Mouse (Mus musculus) ES-Bruce4 (cell line): ENCODE measurements at regions not wholly inside any gene's neighbourhood (a gene's known extent, or its start where the extent isn't known, plus 50 kb on each side); places are given as distances from the start of the nearest gene placed in this dataset.

Experiments
- H3K27ac ChIP-seq: 2 replicates; pipeline ENCODE4 v1.5.1; 2012; ENCODE audit warnings: low read length, inconsistent platforms; ENCODE audit not compliant: insufficient read depth
- H3K27me3 ChIP-seq: 2 replicates; pipeline ENCODE4 v1.6.1; 2012; ENCODE audit warnings: mild to moderate bottlenecking, low read length, inconsistent platforms; ENCODE audit not compliant: control insufficient read depth, poor library complexity, insufficient read depth, severe bottlenecking
- H3K36me3 ChIP-seq: 2 replicates; pipeline ENCODE4 v1.6.1; 2012; ENCODE audit warnings: inconsistent platforms, mild to moderate bottlenecking, low read length, moderate library complexity; ENCODE audit not compliant: control insufficient read depth, poor library complexity, insufficient read depth, severe bottlenecking
- H3K4me1 ChIP-seq: one replicate; pipeline ENCODE4 v1.8.1; 2011; ENCODE audit warnings: low read length; ENCODE audit not compliant: control insufficient read depth, insufficient read depth
- H3K4me3 ChIP-seq: 2 replicates; pipeline ENCODE4 v1.5.1; 2011; ENCODE audit warnings: low read depth, mild to moderate bottlenecking, low read length
- H3K9ac ChIP-seq: 2 replicates; pipeline ENCODE4 v1.6.1; 2012; ENCODE audit warnings: low read depth, mild to moderate bottlenecking, inconsistent platforms; ENCODE audit not compliant: poor library complexity, severe bottlenecking
- H3K9me3 ChIP-seq: replicated peaks from 2 replicates; pipeline ENCODE4 v1.6.1; 2012; ENCODE audit warnings: mild to moderate bottlenecking, low read length, inconsistent platforms; ENCODE audit not compliant: control insufficient read depth, poor library complexity, insufficient read depth, severe bottlenecking
- CTCF ChIP-seq: IDR thresholded peaks from one replicate; pipeline ENCODE4 v1.8.1; 2011; ENCODE audit warnings: low read depth, low read length
- EP300 ChIP-seq: IDR thresholded peaks from 2 replicates; pipeline ENCODE4 v1.6.1; 2011; ENCODE audit warnings: low read depth, low read length; ENCODE audit not compliant: insufficient read depth
- POLR2A ChIP-seq: IDR thresholded peaks from one replicate; pipeline ENCODE4 v1.8.1; 2011; ENCODE audit warnings: low read length; ENCODE audit not compliant: insufficient read depth

GRCm38 (mm10) chr8:118042253-118042860 lies 240.6 kb upstream of the Mphosph6 start:
- Histone ChIP-seq H3K27ac (no peak overlapping the region), H3K4me3 (no peak overlapping the region)
- TF ChIP-seq CTCF: no peak
- TF ChIP-seq POLR2A: no peak
- no peak for TF ChIP-seq EP300

GRCm38 (mm10) chr8:118041253-118041652 lies 239.5 kb upstream of the Mphosph6 start:
- Histone ChIP-seq H3K4me1 (no peaks in the 10 kb centered on the region), H3K36me3 (no peaks in the 10 kb centered on the region), H3K27ac (no peak overlapping the region), H3K9me3 (peaks cover 13% of the 10 kb centered on the region), H3K4me3 (no peak overlapping the region), H3K27me3 (no peaks in the 10 kb centered on the region), H3K9ac (no peak overlapping the region)
- no peak for TF ChIP-seq EP300

More at GRCm38 (mm10) chr8:118042253-118042860, 240.6 kb upstream of the Mphosph6 start:
- Histone ChIP-seq H3K9ac (no peak overlapping the region), H3K27me3 (no peaks in the 10 kb centered on the region), H3K9me3 (peaks cover 13% of the 10 kb centered on the region), H3K4me1 (no peaks in the 10 kb centered on the region), H3K36me3 (no peaks in the 10 kb centered on the region)

GRCm38 (mm10) chr8:118037801-118038200 lies 236.1 kb upstream of the Mphosph6 start:
- Histone ChIP-seq H3K9ac (no peak overlapping the region), H3K4me1 (no peaks in the 10 kb centered on the region), H3K9me3 (peaks cover 2% of the 10 kb centered on the region; the same call in 1 of the 2 replicates), H3K27ac (no peak overlapping the region), H3K27me3 (no peaks in the 10 kb centered on the region), H3K4me3 (no peak overlapping the region), H3K36me3 (no peaks in the 10 kb centered on the region)
- TF ChIP-seq POLR2A (no peak), EP300 (no peak), CTCF (no peak)

- Histone ChIP-seq H3K9ac (no peak overlapping the region), H3K9me3 (no peaks in the 10 kb centered on the region), H3K27me3 (no peaks in the 10 kb centered on the region), H3K4me3 (no peak overlapping the region), H3K27ac (no peak overlapping the region), H3K36me3 (no peaks in the 10 kb centered on the region), H3K4me1 (no peaks in the 10 kb centered on the region)
- no peak for TF ChIP-seq EP300
- TF ChIP-seq POLR2A: no peak
- TF ChIP-seq CTCF: no peak
Measured at GRCm38 (mm10) chr8:118034051-118034450, 232.3 kb upstream of the Mphosph6 start.

- Histone ChIP-seq H3K4me3 (no peak overlapping the region), H3K27me3 (no peaks in the 10 kb centered on the region)
Measured at GRCm38 (mm10) chr8:118031406-118031805, 229.7 kb upstream of the Mphosph6 start.

GRCm38 (mm10) chr8:118028061-118028850 lies 226.5 kb upstream of the Mphosph6 start:
- Histone ChIP-seq H3K27ac (no peak overlapping the region), H3K36me3 (no peaks in the 10 kb centered on the region), H3K4me1 (no peaks in the 10 kb centered on the region), H3K27me3 (no peaks in the 10 kb centered on the region), H3K9ac (no peak overlapping the region), H3K9me3 (no peaks in the 10 kb centered on the region), H3K4me3 (no peak overlapping the region)
- TF ChIP-seq EP300 (no peak), POLR2A (no peak), CTCF (no peak)

More at GRCm38 (mm10) chr8:118031406-118031805, 229.7 kb upstream of the Mphosph6 start:
- H3K9ac ChIP-seq: no peak overlapping the region
- TF ChIP-seq POLR2A (no peak), EP300 (no peak), CTCF (no peak)
- H3K4me1 ChIP-seq: no peaks in the 10 kb centered on the region
- H3K27ac ChIP-seq: no peak overlapping the region
- H3K9me3 ChIP-seq: no peaks in the 10 kb centered on the region
- H3K36me3 ChIP-seq: no peaks in the 10 kb centered on the region
